Mouse (Mus musculus) megakaryocyte, embryonic 14.5 days (primary cell): ENCODE measurements at regions not wholly inside any gene's neighbourhood (a gene's known extent, or its start where the extent isn't known, plus 50 kb on each side); places are given as distances from the start of the nearest gene placed in this dataset.

Experiments
- FLI1 ChIP-seq: IDR thresholded peaks from 2 replicates; pipeline ENCODE4 v1.6.1; 2012; ENCODE audit warnings: low read length, inconsistent platforms, mixed read lengths
- GATA1 ChIP-seq: IDR thresholded peaks from 3 replicates; pipeline ENCODE4 v1.6.1; 2012; ENCODE audit warnings: mixed read lengths, low read length, inconsistent platforms, borderline replicate concordance

- no peak for TF ChIP-seq GATA1
- TF ChIP-seq FLI1, result no peak
These were observed 201.1 kb downstream of the Thbs2 start for GRCm38 (mm10) chr17:14492936-14493335.
